Mouse (Mus musculus) sigmoid colon, adult 10 weeks (tissue): ENCODE results near the gene Eif5a2. TPM values are rescaled to one million over a fixed set of nuclear protein-coding genes. Genes with fewer than 3 reads are reported as not detected.

Source experiments
- polyA plus RNA-seq: library from polyadenylated mRNA; stranded (reverse); fragments of 350-450 nt; fragmentation: Illumina TruSeq; extraction: RNeasy Lipid Tissue Mini Kit (QIAGEN cat#74804); gene quantifications from one replicate; pipeline ENCODE4 v1.2.3, GENCODE M21; 2014; ENCODE audit warnings: low read depth, low replicate concordance

Gene Eif5a2
- polyA plus RNA-seq, result 6.6 TPM

GRCm38 (mm10) chr3:28780994-28781393, at the start of gene Eif5a2:
Gene Eif5a2 (plus strand): TSS chr3:28781276.

GRCm38 (mm10) chr3:28805301-28806097, 24.4 kb downstream of the Eif5a2 start, which contains the start of gene Rpl22l1:
Gene Rpl22l1 (plus strand): TSS chr3:28805436.

Other genes starting within 250 kb of the Eif5a2 start
- gene Slc2a2, start 83.4 kb upstream of the Eif5a2 start, polyA plus RNA-seq, result not detected
- 798 TPM for gene Rpl22l1, start 24.2 kb downstream of the Eif5a2 start, polyA plus RNA-seq
- 0.54 TPM for gene Gm1527, start 111.3 kb downstream of the Eif5a2 start, polyA plus RNA-seq